In the genomic region with DNA sequence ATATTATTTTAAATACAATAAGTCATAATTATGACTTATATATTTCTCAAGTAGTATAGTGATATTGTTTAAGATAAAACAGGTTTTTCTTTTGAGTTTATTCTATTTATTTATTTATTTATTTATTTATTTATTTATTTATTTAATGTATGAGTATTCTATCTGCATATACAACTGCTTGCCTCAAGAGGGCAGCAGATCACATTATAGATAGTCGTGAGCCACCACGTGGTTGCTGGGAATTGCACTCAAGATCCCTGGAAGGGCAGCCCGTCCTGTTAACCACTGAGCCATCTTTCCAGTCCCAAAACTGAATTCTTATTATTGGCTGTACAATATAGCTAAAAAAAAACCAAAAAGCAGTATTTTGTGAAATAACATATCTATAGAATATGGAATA, we compare ENCODE assay signal across 14 mouse cellular contexts.
DNase-seq lines count a peak whose midpoint lies in the region; ATAC-seq and TF ChIP-seq lines count a peak whose summit lies in the region.
"Had no signal": no experiment of that assay in that cellular context is flagged by ENCODE, and none has a peak within 500 bp of the region (broad histone marks: within the 10 kb centered on the region; RNA-seq: fewer than 3 reads in every experiment).

No protein-coding gene starts in this region.

- peak; percentile 18; the same call in 1 of the 2 replicates for TF ChIP-seq CTCF in cortical plate, adult 2 months (IDR thresholded peaks at IDR 0.05; ENCODE audit: extremely low read depth, insufficient read depth, low read length)

- no peak overlapping the region for H3K27ac ChIP-seq in kidney, embryonic 16.5 days (ENCODE audit: low read length)
- no peak overlapping the region for H3K27ac ChIP-seq in cortical plate, adult 2 months (ENCODE audit: insufficient read depth, low read length)
- H3K27ac ChIP-seq: midbrain, embryonic 10.5 days; neural tube, embryonic 12.5 days had no signal

- no peaks in the 10 kb centered on the region for H3K9me3 ChIP-seq in kidney, embryonic 16.5 days (ENCODE audit: low read length)
- H3K9me3 ChIP-seq: midbrain, embryonic 10.5 days; neural tube, embryonic 12.5 days had no signal

- H3K4me1 ChIP-seq in kidney, embryonic 16.5 days (ENCODE audit: insufficient read depth, low read length): no peaks in the 10 kb centered on the region
- H3K4me1 ChIP-seq in cortical plate, adult 2 months (ENCODE audit: control insufficient read depth, insufficient read depth, low read length): no peaks in the 10 kb centered on the region
- H3K4me1 ChIP-seq: midbrain, embryonic 10.5 days; neural tube, embryonic 12.5 days had no signal

- no peak for TF ChIP-seq POLR2A in cortical plate, adult 2 months (IDR thresholded peaks at IDR 0.05; ENCODE audit: extremely low read depth, insufficient read depth, low read length)

- WGBS in kidney, embryonic 16.5 days: 44% methylated on average over 3 of the region's 3 CpGs

- no peak overlapping the region for H3K9ac ChIP-seq in kidney, embryonic 16.5 days (replicated peaks; ENCODE audit: low read length)
- H3K9ac ChIP-seq: liver, postnatal 0 days; neural tube, embryonic 12.5 days had no signal

- peak; percentile 16 to 31 for DNase-seq in cerebellum, postnatal 10 days
- DNase-seq in cerebellum, postnatal 36 days: no peak
- peak; percentile 2 for DNase-seq in kidney, postnatal 4 days
- DNase-seq in 416B (ENCODE audit: low read depth): peak; percentile 48
- no peak for DNase-seq in frontal cortex, adult 2 months (ENCODE audit: extremely low spot score in 1 of 2, low spot score in 1 of 2)
- DNase-seq in layer of hippocampus, postnatal 10 days (ENCODE audit: low spot score in 2 of 2): no peak
- DNase-seq: cerebellum, adult 9-11 months; liver, postnatal 0 days; right cerebral cortex, postnatal 25 days had no signal

- no peaks in the 10 kb centered on the region for H3K36me3 ChIP-seq in kidney, embryonic 16.5 days (ENCODE audit: insufficient read depth, low read length)
- H3K36me3 ChIP-seq: midbrain, embryonic 10.5 days; neural tube, embryonic 12.5 days had no signal

- no peak for ATAC-seq in kidney, embryonic 16.5 days (ENCODE audit: low FRiP score, low TSS enrichment)
- ATAC-seq: intestine, embryonic 16.5 days; liver, postnatal 0 days had no signal

- no peak overlapping the region for H3K4me2 ChIP-seq in kidney, embryonic 16.5 days (replicated peaks; ENCODE audit: low read depth, low read length)
- H3K4me2 ChIP-seq: neural tube, embryonic 12.5 days had no signal

- H3K27me3 ChIP-seq in kidney, embryonic 16.5 days (ENCODE audit: insufficient read depth, low read length): no peaks in the 10 kb centered on the region
- H3K27me3 ChIP-seq: neural tube, embryonic 12.5 days had no signal

- no peak overlapping the region for H3K4me3 ChIP-seq in kidney, embryonic 16.5 days (ENCODE audit: low read length)
- H3K4me3 ChIP-seq in cortical plate, adult 2 months (ENCODE audit: insufficient read depth, low read length): no peak overlapping the region
- H3K4me3 ChIP-seq: midbrain, embryonic 10.5 days; neural tube, embryonic 12.5 days had no signal

Comparison
In these comparisons a context has a peak if more than half of its experiments do, and no peak if none do; other contexts are left out.
1. DNase-seq: peak in cerebellum, postnatal 10 days (2 of 2), kidney, postnatal 4 days (2 of 2) and 416B (single experiment); none in cerebellum, postnatal 36 days (0 of 2), frontal cortex, adult 2 months (0 of 2) and layer of hippocampus, postnatal 10 days (0 of 2).